Mouse (Mus musculus): ENCODE measurements around the gene 1700030K09Rik.
A peak's percentile ranks its signal among the peaks of the same experiment; 100 is the strongest.

1700030K09Rik gene

DNA sequence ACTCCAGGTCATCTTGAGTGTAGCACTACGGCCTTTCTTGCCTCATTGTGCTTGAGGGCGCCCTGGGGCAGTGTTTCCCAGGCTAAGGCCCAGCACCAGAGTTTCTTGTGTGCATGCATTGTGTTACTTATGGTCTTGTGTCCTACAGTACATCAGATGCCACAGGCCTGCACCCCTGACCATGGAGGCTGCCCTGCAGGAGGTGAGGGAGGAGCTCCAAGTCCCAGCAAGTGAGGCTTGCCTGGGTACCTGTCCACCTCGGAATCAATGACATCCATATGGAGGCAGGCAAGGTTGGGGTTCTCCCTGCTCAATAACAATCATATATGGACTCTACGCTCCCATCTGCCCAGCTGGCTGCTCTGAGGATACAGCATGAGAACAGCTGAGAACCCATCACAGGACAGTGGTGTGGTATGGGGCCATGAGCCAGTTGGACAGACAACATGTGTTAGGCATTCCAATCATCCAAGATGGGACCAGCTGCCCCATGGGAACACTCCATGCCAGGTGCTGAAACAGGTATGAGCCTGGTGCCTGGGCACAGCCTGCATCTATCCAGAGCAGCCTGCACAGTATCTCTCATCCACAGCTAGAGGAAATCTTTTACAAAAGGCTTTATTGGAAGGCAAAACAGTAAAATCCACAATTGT is 16.3 kb downstream of the 1700030K09Rik start:
- no peak for DNase-seq (ENCODE audit: low spot score in 2 of 2)

DNA sequence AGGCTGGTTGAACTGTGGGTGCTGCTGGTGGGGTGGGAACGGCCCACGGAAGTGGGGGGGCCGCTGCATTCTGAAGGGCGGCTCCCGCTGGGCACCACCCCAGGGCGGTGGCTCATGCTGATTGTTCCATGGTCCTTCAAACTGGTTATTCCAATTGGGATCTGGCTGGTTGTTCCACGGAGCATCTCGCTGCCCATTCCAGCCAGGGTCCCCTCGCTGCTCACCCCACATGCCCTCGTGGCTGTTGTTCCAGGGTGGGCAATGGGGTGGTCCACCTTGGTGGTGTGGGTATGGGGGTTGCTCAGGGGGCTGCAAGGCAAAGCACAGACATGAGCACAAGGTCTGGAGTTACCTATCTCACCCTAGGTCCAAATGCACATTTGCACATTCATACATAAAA is 20.5 kb downstream of the 1700030K09Rik start:
- no peak for DNase-seq (ENCODE audit: low spot score in 2 of 2)

DNA sequence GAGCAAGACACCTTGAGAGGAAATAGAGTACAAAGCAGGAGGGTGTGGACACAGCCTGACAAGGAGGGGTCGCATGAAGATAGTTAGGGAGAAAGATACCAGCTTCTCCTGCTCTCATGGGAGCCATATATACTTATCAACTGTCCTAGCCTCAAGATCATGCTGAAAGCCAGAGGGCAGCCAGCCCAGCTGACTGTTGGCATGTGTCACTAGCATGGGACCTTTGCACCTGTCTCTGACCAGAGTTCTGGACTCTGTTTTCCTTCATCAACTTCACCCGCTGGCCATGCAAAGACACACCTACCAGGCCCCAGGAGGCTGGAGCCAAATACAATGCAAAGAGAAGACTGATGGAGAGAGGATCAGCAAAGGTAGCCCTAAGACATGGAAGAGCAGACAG is 25.6 kb downstream of the 1700030K09Rik start:
- DNase-seq (ENCODE audit: low spot score in 2 of 2) = no peak

DNA sequence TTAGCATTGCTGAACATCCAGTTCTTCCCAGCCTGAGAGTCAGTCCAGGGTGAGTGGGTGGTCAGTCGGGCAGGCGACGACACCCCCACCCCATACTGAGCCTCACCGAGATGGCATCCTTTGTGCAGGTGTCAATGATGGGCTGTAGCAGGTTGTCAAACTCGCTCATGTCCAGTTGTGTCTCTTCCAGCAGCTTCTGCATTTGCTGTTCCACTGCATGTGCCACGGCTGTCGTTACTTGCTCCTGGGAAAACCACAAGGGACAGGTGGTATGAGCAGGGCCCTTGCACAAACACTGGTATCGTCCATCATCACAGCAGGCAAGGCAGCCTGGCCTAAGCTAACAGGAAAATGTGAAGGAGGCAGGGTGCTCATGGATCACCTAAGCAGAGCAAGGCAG is 26.3 kb downstream of the 1700030K09Rik start:
- no peak for DNase-seq (ENCODE audit: low spot score in 2 of 2)

DNA sequence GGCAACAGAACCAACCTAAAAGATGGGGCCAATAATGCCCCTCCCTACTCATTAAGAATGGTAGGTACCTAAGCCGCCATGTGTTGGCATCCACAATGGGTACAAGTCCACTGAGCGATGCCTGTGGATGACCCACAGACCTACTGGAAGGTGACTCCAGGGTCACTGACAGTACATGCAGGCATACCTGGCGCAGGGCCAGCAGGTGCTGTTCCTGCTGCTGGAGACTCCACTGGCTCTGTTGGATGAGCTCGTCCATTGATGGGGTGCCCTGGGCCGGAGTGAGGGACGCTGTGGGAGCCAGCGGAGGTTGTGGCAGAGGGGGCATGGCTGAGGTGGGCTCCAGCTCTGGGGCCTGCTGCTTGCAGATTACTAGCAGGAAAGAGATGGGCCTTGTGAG is 27.0 kb downstream of the 1700030K09Rik start:
- no peak for DNase-seq (ENCODE audit: low spot score in 2 of 2)

DNA sequence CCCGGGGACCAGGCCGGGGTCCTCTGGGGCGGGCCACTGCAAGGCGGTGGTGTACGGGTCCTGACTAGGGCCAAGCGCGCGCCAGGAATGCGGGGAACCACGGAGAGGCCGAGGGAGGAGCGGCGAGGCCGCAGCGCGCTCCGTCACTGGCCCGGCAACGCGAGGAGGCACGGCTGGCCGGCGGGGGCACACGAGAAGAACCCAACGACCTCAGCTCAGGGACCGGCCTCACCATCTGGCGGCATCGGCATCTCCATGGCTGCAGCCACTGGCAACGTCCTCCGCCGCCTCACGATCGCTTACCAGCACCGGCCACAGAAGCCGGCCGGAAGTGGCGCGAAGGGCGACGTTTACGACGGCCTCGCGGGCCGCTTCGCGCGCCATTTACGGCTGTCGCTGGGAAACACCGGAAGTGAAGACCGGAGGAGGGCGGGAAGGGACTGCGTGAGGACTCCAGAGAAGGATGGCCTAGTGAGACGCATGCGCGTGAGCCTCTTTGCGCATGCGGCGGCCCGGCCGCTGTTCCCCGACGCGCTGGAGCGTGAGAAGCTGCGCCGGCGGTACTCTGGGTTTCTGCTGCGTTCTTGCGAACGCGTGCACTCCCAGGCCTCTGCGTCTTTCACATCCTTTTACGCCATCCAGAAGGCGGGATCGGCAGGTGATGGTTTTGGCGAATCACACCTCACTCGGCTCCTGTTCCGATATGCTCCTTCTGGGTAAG is 31.3 kb downstream of the 1700030K09Rik start, which contains the start of gene Cherp:
Gene Cherp (minus strand): TSS at position 401 of the 721 bp plus-strand sequence.
- peak; percentile 91 to 94 for DNase-seq (ENCODE audit: low spot score in 2 of 2)

DNA sequence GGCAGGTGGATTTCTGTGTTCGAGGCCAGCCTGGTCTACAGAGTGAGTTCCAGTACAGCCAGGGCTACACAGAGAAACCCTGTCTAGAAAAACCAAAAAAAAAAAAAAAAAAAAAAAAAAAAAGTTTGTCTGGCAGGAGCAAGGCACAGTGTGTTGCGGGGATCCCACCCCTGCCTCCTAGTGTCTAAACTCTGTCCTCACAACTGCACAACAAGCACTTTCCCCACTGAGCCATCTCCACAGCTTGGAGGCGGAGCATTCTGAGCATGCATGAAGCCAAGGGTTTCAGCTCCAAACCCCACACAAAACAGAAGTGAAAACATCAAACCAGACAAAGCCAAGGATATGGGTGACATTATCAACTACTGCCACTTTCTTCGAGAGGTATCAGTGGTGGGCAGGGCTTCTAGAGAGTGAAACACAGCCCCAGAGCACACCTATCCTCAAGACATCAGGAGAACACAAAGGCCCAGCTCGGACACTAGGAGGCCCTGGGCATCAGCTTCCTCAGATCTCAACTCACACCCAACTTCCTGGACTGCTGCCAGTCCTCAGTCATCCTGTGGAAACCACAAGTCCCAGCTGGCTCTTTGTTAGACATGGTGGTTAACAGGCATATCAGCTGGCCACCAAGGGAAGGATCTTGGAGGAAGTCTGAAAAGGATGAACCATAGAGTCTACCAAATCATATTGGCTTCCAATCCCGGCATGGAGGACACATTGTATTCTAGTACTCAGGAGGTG is 41.9 kb downstream of the 1700030K09Rik start:
- DNase-seq (ENCODE audit: low spot score in 2 of 2) = no peak

DNA sequence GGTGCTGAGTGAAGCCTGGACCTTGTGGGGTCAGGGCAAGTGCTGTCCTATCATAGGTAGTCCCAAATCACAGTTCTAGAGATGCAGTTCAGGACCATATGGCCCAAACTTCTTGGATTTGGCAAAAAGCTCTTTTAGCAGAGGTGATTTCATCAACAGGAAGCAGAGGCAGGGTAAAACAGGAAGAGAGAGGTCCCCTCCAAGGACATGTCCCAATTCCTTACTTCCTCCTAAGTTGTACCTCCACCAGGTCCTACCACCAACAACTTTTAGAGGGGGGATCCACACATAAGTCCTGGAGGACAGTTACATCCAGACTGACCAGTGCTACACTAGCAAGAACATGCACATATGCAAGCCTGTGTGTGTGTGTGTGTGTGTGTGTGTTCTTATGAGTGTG is 43.3 kb downstream of the 1700030K09Rik start:
- DNase-seq (ENCODE audit: low spot score in 2 of 2) = no peak

DNA sequence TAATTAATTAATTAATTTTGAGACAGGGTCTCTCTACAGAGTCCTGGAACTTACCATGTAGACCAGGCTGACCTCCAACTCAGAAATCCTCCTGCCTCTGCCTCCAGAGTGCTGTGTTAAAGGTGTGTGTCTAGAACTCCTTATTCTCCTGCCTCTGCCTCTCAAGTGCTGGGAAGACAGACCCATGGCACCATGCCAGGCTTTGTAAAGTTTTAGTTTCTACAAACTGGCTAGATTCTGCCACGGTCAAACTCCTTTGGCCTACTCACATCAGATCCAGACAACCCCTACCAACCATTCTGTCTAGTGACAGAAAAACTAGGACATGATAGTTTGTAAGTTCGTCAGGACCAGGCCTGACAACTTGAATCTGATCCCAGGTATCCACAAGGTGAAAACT is 47.3 kb downstream of the 1700030K09Rik start:
- no peak for DNase-seq (ENCODE audit: low spot score in 2 of 2)

DNA sequence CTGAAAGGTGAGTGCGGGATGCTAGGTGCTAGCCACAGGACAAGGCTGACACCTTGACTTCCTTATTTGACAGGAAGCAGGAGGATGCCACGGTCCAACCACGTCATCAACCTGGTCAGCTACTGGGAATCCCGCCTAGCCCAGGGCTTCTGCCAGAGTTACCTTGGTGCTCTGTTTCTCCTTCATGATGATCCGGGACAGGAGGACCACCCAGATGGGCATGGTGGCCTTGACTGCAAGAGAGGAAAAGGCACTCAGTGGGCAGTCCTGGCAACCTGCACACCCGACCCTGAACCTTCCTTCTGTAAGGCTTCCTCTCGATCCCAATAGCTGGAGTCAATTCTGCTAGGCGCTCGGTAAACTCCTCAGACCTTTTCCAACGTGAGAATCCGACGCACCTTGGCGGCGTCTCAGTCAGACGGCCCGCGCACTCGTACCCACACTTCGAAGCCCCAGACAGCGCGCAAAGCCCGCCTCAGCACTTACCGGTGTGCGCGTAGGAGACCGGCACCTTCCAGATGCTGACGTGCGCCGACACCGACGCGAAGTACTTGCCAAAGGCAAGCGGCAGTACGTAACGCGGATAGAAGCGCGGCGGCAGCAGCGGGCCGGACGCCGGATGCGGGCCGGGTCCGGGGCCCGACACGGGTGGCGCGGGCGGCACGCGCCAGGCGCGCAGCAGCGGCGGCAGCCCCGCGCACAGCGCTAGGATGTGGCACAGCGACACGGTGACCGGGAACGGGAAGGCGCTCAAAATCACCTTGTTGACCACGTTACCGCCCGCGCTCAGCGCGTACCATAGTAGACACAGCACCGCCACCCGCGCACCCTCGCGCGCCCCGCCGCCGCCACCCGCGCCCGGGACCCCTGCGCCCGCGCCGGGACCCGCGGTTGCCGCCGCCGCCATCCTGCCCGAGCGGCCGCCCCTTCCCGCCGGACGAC is 48.3 kb downstream of the 1700030K09Rik start, which contains the start of gene Slc35e1:
Gene Slc35e1 (minus strand): TSS at position 935 of the 942 bp plus-strand sequence.
- peak; percentile 7 to 11 for DNase-seq (ENCODE audit: low spot score in 2 of 2)

DNA sequence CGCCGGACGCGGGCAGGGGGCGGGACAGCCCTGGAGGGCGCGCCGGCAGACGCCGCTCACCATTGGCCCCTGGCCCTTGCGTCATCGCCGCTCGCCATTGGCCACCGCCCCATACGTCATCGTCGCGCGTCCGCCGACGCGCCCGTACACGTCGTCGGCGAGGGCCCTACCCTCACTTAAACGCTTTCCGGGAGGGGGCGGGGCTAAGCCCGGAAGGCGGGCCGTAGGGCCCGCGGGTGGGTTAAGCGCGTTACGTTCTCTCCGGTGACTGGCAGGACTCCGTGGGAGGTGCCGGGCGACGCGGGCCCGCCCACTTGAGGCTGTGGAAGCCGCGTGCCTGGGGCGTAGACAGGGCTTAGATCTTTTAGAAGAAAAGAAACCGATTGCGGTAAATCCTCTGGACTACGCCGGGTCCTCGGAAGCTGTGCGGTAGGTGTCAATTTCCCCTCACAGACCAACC is 49.0 kb downstream of the 1700030K09Rik start:
- peak; percentile 99 to 100 for DNase-seq (ENCODE audit: low spot score in 2 of 2)

DNA sequence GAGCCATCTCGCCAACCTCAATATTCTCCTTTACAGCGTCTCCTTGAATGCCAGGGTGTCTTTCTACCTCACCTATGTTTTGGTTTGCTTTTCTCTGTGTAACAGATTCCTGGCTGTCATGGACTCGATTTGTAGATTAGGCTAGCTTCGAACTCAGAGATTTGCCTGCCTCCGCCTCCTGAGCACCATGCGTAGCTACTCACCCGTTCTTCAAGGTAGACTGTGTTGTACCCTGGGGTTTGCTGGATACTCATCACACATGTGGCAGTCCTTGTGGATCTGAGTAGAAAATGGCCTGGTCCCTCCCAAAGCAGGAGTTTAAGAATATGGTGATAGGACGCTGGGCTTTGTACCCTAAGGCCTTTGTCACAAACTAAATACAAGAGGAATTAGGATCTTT is 49.7 kb downstream of the 1700030K09Rik start:
- no peak for DNase-seq (ENCODE audit: low spot score in 2 of 2)

DNA sequence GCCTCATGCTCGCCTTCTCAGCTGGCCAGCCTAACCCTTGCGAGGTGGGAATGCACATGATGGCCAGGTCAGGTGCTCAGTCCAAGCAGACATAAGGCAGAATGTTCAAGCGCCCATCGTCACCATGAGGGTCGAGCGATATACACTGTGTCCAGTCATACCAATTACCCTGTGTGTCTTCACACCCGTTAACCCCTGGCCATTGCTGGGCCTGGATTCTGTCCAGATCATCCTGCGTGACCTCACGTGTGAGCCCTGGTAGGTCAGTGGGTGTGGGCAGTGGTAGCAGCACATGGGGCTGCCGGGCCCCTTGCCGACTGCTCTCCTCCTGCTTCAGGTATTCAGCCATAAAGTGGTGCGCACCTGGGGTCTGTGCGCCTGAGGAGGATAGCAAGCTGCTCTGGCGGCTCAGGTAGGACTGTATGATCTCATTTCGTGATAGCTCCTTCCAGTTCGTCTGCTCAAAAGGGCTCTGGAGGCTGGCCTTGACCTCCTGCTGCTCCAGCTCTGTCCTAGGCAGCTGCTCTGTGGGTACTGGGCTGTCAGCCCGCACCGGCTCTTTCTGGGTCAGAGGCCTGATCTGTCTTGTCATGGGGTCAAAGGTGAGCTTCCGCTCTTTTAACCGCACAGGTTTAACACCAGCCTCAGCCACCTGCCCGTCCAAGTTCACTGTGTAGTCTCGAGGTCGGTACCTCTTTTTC is 51.9 kb downstream of the 1700030K09Rik start:
- no peak for DNase-seq (ENCODE audit: low spot score in 2 of 2)

DNA sequence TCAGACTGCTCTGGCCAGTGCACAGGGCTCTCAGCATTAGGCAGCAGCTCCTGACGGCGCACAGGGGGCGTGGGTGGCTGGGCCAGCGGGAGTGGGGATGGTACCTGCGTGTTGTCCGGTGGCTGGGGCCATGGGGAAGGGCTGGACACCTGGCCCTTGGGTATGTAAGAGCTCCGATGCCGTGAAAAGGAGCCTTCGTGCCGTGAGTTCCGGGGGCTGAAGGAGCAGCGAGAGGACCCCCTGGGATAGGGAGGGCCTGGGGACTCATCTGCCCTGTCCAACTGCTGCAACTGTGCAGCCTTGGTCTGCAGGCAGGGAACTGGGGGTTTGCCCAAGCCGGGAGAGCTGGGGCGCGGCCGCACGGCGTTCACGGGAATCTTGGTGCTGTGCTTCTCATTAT is 52.5 kb downstream of the 1700030K09Rik start:
- no peak for DNase-seq (ENCODE audit: low spot score in 2 of 2)

DNA sequence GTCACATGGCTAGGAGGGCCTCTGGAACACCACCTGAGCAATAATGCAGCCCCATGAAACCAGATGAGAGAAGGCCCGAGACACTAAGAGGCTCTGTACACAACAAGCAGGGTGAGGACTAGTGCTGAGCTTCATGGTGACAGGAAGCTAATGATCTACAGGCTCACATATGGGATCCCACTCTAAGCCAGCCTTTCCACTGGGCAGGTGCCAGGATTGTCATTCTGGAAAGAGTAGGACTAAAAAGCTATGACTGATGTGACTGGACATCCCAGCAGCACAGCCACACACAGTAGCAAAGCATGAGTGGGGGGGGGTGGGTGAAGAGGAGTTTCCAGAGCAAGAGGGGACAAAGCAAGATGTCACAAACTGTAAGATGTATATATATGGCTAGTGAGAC is 54.2 kb downstream of the 1700030K09Rik start:
- DNase-seq (ENCODE audit: low spot score in 2 of 2) = no peak

DNA sequence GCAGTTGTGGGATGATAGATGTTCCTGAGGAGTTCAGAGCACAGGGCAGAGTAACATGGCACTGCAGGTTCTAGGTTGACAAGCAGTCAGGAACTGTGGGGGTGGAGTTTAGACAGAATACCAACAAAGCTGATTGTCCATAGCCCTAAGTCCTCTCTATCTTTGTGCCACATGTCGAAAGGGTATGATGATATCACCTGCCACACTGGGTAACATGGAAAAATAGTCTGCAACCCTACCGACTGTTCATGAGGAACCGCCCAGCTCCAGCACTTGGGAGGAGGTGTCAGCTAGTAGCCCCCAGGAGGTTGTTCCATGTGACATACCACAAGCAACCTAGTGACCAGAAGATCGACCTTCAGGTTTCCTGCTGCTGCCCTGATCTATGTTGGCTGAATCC is 54.8 kb downstream of the 1700030K09Rik start:
- no peak for DNase-seq (ENCODE audit: low spot score in 2 of 2)

DNA sequence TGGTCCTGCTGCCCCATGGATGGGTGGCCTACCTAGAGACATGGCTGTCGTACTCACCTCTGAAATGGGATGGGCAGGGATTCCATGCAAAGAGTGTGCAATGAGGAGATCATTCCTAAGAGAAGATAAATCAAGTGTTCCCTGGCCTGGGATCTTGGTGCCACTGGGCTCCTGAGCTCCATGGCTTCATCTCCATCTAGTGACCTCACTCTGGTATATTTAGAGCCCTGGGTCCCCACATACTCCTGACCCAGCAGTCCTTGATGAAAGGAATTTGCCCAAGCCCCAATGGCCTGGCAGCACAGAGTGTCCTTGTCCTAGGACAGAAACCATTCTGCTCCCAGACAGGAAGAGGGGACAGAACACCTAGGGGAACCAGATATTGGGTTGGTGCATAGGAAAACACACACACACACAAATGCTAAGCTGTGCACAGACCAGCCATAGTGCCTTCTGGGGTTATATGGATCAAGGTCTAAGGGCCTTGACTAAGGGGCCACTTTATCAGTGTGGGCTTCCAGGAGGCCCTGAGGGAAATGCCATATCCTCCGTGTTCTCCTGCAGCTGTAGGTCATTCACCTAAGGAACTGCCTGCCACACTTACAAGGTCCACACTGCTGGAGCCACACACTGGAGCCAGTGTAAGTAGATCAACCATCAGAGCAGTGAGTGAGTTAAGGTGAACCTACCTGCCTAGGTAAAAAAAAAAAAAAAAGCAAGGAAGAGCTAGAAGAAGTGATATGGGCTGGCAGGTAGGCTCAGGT is 56.0 kb downstream of the 1700030K09Rik start:
- no peak for DNase-seq (ENCODE audit: low spot score in 2 of 2)

DNA sequence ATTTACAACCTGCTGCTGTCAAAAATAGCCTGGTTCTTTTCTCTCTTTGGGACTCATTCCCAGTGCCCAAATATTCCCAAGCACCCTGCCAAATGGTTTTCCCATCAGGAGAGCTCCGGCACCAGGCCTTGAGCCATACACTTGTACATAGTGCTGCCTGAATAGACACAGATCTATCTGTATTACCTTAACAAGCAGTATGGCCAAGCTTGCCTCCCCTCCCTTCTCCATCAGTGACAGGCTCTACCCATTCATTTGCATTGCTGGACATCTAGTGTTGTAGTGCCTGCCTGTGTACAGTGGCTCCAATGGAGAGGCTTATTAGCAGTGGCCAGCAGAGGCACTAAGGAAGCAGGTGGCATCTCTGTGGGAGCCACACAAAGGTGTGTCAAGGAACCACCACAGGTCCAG is 56.8 kb downstream of the 1700030K09Rik start:
- DNase-seq (ENCODE audit: low spot score in 2 of 2) = no peak

DNA sequence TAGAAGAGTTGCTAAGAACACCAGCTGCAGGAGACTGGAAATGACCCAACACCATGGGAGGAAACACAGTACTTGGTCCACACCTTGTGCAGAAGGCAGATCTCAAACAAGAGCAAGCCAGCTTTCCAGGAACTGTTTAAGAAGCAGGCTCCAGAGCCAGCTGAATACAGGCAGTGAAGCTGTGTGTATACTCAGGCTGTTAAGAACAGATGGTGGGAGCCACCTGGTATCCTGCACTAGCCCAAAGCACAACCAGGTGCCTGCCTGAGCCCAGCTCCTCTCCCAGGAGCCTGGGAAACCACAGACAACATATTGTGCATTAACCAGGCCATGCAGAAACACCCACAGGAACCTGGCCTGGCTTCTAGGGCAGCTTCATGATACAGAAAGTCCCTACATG is 60.5 kb downstream of the 1700030K09Rik start:
- DNase-seq (ENCODE audit: low spot score in 2 of 2) = no peak

Measured in spleen, postnatal 14 days (tissue).